Mouse (Mus musculus) midbrain, embryonic 10.5 days (tissue): Measurements from ENCODE around the gene Them4. TPM values are rescaled to one million over a fixed set of nuclear protein-coding genes. Genes with fewer than 3 reads are reported as not detected.

Experiments used
- DNase-seq: peaks from one replicate; pipeline ENCODE4 v3.0.0-alpha.2; 2017; ENCODE audit warnings: low spot score
- H3K27ac ChIP-seq: fragments of 300-500 bp; sonication (generic); replicated peaks from 2 replicates; pipeline ENCODE4 v1.5.1; 2016; ENCODE audit warnings: mild to moderate bottlenecking
- H3K27me3 ChIP-seq: fragments of 300-500 bp; sonication (generic); 2 replicates; pipeline ENCODE4 v1.6.1; 2016; ENCODE audit warnings: low read depth, mild to moderate bottlenecking; ENCODE audit not compliant: poor library complexity, severe bottlenecking
- H3K36me3 ChIP-seq: fragments of 300-500 bp; sonication (generic); 2 replicates; pipeline ENCODE4 v1.6.1; 2016; ENCODE audit warnings: mild to moderate bottlenecking, moderate library complexity
- H3K4me1 ChIP-seq: fragments of 300-500 bp; sonication (generic); 2 replicates; pipeline ENCODE4 v1.6.1; 2016
- H3K4me3 ChIP-seq: fragments of 300-500 bp; sonication (generic); 2 replicates; pipeline ENCODE4 v1.5.1; 2016; ENCODE audit warnings: mild to moderate bottlenecking, moderate library complexity
- H3K9me3 ChIP-seq: fragments of 300-500 bp; sonication (generic); replicated peaks from 2 replicates; pipeline ENCODE4 v1.6.1; 2016; ENCODE audit warnings: mild to moderate bottlenecking
- WGBS: fragments of 180-500 bp; shearing (Covaris S2); methylation state at CpG from one replicate; pipeline ENCODE4 v1.1.7; 2016; 5-methylcytosine and 5-hydroxymethylcytosine counted together
- polyA plus RNA-seq: library from polyadenylated mRNA; unstranded; fragments of >200 nt; fragmentation: Nextera tagmentation; extraction: Ambion mirVana; gene quantifications from 2 replicates; pipeline ENCODE4 v1.2.1, GENCODE M21; 2016

Them4 gene
- polyA plus RNA-seq, 1 experiment from 2014 or later, result 10.4 TPM

DNA sequence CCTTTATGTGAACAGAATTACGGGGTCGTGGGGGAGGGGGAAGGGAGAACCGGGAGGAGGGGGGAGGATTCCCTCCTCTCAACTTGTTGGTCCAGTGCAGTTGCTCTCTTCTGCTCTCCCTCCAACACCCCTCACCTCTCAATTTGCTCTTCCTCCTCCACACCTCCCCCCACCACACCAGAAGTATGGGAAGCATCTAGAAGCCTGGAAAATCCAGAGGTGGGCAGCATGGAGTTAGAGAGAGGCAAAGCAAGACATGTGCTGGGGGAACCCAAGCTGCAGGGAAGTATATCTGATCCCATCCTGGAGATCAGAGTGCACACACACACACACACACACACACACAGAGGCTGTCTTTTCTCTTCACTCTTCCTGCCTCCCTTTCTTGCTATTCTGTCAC is 62.1 kb downstream of the Them4 start:
- WGBS, result 3% methylated on average over 3 of the region's 3 CpGs
- H3K4me3 ChIP-seq, result no peak overlapping the region

GRCm38 (mm10) chr3:94372641-94373040 is 62.8 kb downstream of the Them4 start, which contains the start of gene Rorc:
Gene Rorc (plus strand): TSS chr3:94372794.
- DNase-seq, result no peak
- H3K36me3 ChIP-seq, result no peaks in the 10 kb centered on the region
- H3K9me3 ChIP-seq, result no peaks in the 10 kb centered on the region
- H3K27me3 ChIP-seq, result peaks cover 44% of the 10 kb centered on the region
- WGBS, result 11% methylated on average over 5 of the region's 5 CpGs
- H3K4me1 ChIP-seq, result peaks cover 32% of the 10 kb centered on the region
- peak within 1 kb of the TSS; percentile 58 for H3K27ac ChIP-seq
- H3K4me3 ChIP-seq, result peak within 1 kb of the TSS; percentile 39

More for the DNA sequence above, 62.1 kb downstream of the Them4 start:
- Histone ChIP-seq H3K27me3 (peaks cover 44% of the 10 kb centered on the region), H3K36me3 (no peaks in the 10 kb centered on the region), H3K4me1 (peaks cover 28% of the 10 kb centered on the region), H3K9me3 (no peaks in the 10 kb centered on the region), H3K27ac (0 out of 2 replicates have a peak overlapping the region, but pooled peaks have one; percentile 28)
- no peak for DNase-seq

DNA sequence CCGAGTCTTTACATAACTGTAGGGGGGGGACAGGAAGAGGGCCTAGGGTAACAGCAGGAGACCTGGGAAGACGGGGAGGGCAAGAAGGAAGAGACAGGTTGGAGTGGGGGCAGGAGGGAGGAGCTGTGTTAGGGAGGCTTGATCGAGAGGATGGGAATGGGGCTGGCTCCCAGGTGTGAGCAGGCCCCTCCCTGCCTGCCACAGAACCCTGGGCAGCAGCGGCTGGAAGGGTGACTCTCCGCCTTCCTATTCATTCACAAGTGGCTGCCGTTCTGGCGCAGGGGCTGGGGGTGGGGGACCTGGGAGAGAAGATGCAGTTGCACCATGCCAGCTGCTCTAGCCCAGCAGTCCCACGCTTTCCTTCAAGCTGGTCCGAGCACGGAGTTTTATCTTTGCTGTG is 63.2 kb downstream of the Them4 start:
- DNase-seq, result no peak

DNA sequence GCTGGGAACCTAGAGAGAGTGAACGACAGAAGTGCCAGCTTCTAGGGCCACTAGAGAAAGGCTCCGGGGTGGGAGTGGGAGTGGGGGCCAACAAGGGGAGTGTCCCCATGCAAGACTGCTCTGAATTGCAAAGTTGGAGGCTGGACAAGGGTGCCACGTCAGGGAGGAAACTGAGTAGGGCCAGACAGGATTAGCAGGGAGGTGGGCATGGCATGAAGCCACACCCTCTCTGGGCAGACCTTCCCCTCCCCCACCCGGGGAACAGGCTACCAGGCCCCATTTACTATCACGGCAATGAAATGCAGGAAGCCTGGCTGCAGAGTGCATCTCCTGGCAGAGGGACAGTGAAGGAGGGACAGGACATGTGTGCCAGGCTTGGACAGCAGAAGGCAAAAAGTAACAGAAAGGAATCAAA is 63.7 kb downstream of the Them4 start:
- H3K9me3 ChIP-seq, result no peaks in the 10 kb centered on the region
- peak overlapping the region; percentile 39 for H3K4me3 ChIP-seq
- 3% methylated on average over 5 of the region's 5 CpGs for WGBS

More for the DNA sequence above, 63.2 kb downstream of the Them4 start:
- H3K4me3 ChIP-seq, result peak overlapping the region; percentile 39
- peaks cover 32% of the 10 kb centered on the region for H3K4me1 ChIP-seq
- no peaks in the 10 kb centered on the region for H3K36me3 ChIP-seq
- H3K27me3 ChIP-seq, result peaks cover 44% of the 10 kb centered on the region
- H3K27ac ChIP-seq, result peak overlapping the region; percentile 58
- 3% methylated on average over 10 of the region's 10 CpGs for WGBS
- H3K9me3 ChIP-seq, result no peaks in the 10 kb centered on the region

DNA sequence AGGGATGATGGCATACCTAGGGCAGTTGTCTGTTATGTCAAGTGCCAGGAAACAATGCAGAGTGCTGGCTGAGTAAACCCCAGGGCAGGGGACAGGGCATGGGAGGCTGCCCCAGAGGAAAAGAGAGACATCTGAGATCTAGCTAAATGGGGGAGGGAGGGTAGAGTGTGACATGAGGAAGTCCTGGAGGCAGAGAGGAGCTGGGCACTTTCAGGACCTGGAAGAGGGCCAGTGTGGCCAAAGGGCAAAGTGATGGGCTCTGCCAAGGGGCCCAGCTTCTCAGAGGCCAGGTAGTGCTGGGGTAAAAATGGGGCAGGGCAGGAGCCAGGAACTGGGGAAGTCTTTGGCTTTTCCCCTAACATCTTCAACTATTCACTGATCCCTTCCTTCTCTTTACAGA is 64.7 kb downstream of the Them4 start:
- Histone ChIP-seq H3K4me3 (no peak overlapping the region), H3K4me1 (peaks cover 33% of the 10 kb centered on the region), H3K36me3 (no peaks in the 10 kb centered on the region), H3K27me3 (peaks cover 44% of the 10 kb centered on the region), H3K27ac (no peak overlapping the region), H3K9me3 (no peaks in the 10 kb centered on the region)
- DNase-seq, result no peak

More for the DNA sequence above, 63.7 kb downstream of the Them4 start:
- Histone ChIP-seq H3K27ac (peak overlapping the region; percentile 58; the same call in 1 of the 2 replicates), H3K4me1 (peaks cover 32% of the 10 kb centered on the region), H3K36me3 (no peaks in the 10 kb centered on the region), H3K27me3 (peaks cover 44% of the 10 kb centered on the region)
- DNase-seq, result no peak

- peaks cover 38% of the 10 kb centered on the region for H3K4me1 ChIP-seq
- no peak for DNase-seq
- H3K36me3 ChIP-seq, result no peaks in the 10 kb centered on the region
- WGBS, result 78% methylated on average over 2 of the region's 2 CpGs
- peaks cover 44% of the 10 kb centered on the region for H3K27me3 ChIP-seq
- no peak overlapping the region for H3K4me3 ChIP-seq
- no peaks in the 10 kb centered on the region for H3K9me3 ChIP-seq
- H3K27ac ChIP-seq, result no peak overlapping the region
Measured at GRCm38 (mm10) chr3:94375146-94375545, 65.3 kb downstream of the Them4 start.

DNA sequence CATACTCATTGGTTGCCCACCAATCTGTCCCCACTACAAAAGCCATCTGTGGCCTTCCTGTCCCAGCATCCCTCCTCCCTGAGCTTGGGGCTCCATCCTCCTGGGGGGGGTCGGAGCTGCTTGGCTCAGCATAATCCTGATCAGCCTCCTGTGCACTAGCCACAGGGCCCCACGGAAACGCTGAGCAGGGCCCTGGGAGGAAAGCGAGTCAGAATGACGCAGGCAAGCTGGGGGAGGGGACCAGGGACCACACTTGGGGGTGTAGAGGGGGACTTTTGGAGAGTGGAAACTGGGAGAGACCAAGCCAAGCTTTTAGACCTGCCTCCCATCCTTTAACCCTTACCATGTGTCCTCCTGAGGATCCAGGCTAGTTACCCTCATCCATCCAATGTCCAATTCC is 66.0 kb downstream of the Them4 start:
- WGBS, result 49% methylated on average over 5 of the region's 5 CpGs
- no peak for DNase-seq
- peaks cover 42% of the 10 kb centered on the region for H3K4me1 ChIP-seq
- no peak overlapping the region for H3K27ac ChIP-seq
- no peaks in the 10 kb centered on the region for H3K36me3 ChIP-seq
- H3K9me3 ChIP-seq, result no peaks in the 10 kb centered on the region
- H3K27me3 ChIP-seq, result peaks cover 44% of the 10 kb centered on the region
- no peak overlapping the region for H3K4me3 ChIP-seq

- Histone ChIP-seq H3K36me3 (no peaks in the 10 kb centered on the region), H3K27me3 (peaks cover 35% of the 10 kb centered on the region), H3K9me3 (no peaks in the 10 kb centered on the region), H3K27ac (no peak overlapping the region), H3K4me1 (peaks cover 33% of the 10 kb centered on the region), H3K4me3 (no peak overlapping the region)
- DNase-seq, result no peak
- WGBS, result 15% methylated on average over 13 of the region's 13 CpGs
Measured at GRCm38 (mm10) chr3:94377028-94377923, 67.4 kb downstream of the Them4 start.

GRCm38 (mm10) chr3:94379831-94380510 is 70.1 kb downstream of the Them4 start:
- Histone ChIP-seq H3K36me3 (no peaks in the 10 kb centered on the region), H3K4me3 (no peak overlapping the region), H3K27ac (no peak overlapping the region), H3K27me3 (peaks cover 9% of the 10 kb centered on the region), H3K9me3 (no peaks in the 10 kb centered on the region), H3K4me1 (peaks cover 14% of the 10 kb centered on the region)
- DNase-seq, result no peak
- WGBS, result 22% methylated on average over 9 of the region's 9 CpGs

Other genes with a start within 250 kb of the Them4 start
- gene Gm10697, start 237.4 kb upstream of the Them4 start, polyA plus RNA-seq, result not detected in 2 replicates
- gene Gm10696, start 131.9 kb upstream of the Them4 start, polyA plus RNA-seq, result not detected in 2 replicates
- gene Gm5286, start 113.4 kb upstream of the Them4 start, polyA plus RNA-seq, result not detected in 2 replicates
- gene Gm4778, start 46.1 kb upstream of the Them4 start, polyA plus RNA-seq, result not detected in 2 replicates
- not detected in 2 replicates for gene Them5, start 32.0 kb downstream of the Them4 start, polyA plus RNA-seq
- gene C2cd4d, start 52.3 kb downstream of the Them4 start, polyA plus RNA-seq, result 0.23 and 0.68 TPM in 2 replicates
- 0.14 TPM in 1 of 2 replicates, not detected in the other for gene Rorc, start 62.7 kb downstream of the Them4 start, polyA plus RNA-seq
- 0.71 and 0.72 TPM in 2 replicates for gene Lingo4, start 88.4 kb downstream of the Them4 start, polyA plus RNA-seq
- 45.2 and 53.8 TPM in 2 replicates for gene Tdrkh, start 103.2 kb downstream of the Them4 start, polyA plus RNA-seq
- gene Mrpl9, start 133.2 kb downstream of the Them4 start, polyA plus RNA-seq, result 71.7 and 72.9 TPM in 2 replicates
- gene Oaz3, start 133.8 kb downstream of the Them4 start, polyA plus RNA-seq, result 0.58 and 0.65 TPM in 2 replicates
- gene Celf3, start 168.2 kb downstream of the Them4 start, polyA plus RNA-seq, result 69.0 and 128 TPM in 2 replicates
- gene Riiad1, start 170.3 kb downstream of the Them4 start, polyA plus RNA-seq, result 8.4 and 12.5 TPM in 2 replicates